Mouse (Mus musculus): Measurements from ENCODE around the gene Catsper1.

- TF ChIP-seq TAL1 (IDR thresholded peaks at IDR 0.05; ENCODE audit: low read length) (no peak), GATA1 (IDR thresholded peaks at IDR 0.05; ENCODE audit: low read length) (no peak)
These were observed 35.4 kb downstream of the Catsper1 start for GRCm38 (mm10) chr19:5370932-5371331.
